Mouse (Mus musculus) ES-E14 (cell line): ENCODE measurements around the gene Suv39h2. TPM values are rescaled to one million over a fixed set of nuclear protein-coding genes. Genes with fewer than 3 reads are reported as not detected.

ENCODE experiments used
- DNase-seq: peaks from one replicate; pipeline ENCODE4 v3.0.0-alpha.2; 2013; ENCODE audit warnings: low read depth, low spot score
- H3K27ac ChIP-seq: 2 replicates; pipeline ENCODE4 v1.5.1; 2012; ENCODE audit warnings: low read depth, mild to moderate bottlenecking, low read length, moderate library complexity, mixed read lengths; ENCODE audit not compliant: poor library complexity, insufficient read depth, severe bottlenecking
- H3K36me3 ChIP-seq: 2 replicates; pipeline ENCODE4 v1.6.1; 2012; ENCODE audit warnings: mild to moderate bottlenecking, low read length, moderate library complexity, mixed read lengths; ENCODE audit not compliant: control insufficient read depth, poor library complexity, insufficient read depth, severe bottlenecking
- H3K4me1 ChIP-seq, 2 experiments: fragments of 150-350 bp in 1 of 2; sonication (generic) in 1 of 2; 2 replicates each; pipeline ENCODE4 v1.6.1; 2012; ENCODE audit warnings: low read length in 2 of 2, mild to moderate bottlenecking in 1 of 2, mixed read lengths in 1 of 2; ENCODE audit not compliant: control insufficient read depth in 2 of 2, insufficient read depth in 2 of 2, poor library complexity in 1 of 2
- H3K4me3 ChIP-seq, 2 experiments: fragments of 150-350 bp in 1 of 2; sonication (generic) in 1 of 2; 2 replicates each; pipeline ENCODE4 v1.5.1; 2012; ENCODE audit warnings: low read length in 2 of 2, low read depth in 1 of 2, mild to moderate bottlenecking in 1 of 2, mixed read lengths in 1 of 2; ENCODE audit not compliant: insufficient read depth in 1 of 2, poor library complexity in 1 of 2, severe bottlenecking in 1 of 2
- H3K9ac ChIP-seq: 2 replicates; pipeline ENCODE4 v1.6.1; 2012; ENCODE audit warnings: low read depth, mild to moderate bottlenecking, low read length, mixed read lengths; ENCODE audit not compliant: poor library complexity, insufficient read depth, severe bottlenecking
- H3K9me3 ChIP-seq: fragments of 150-350 bp; sonication (generic); 2 replicates; pipeline ENCODE4 v1.6.1; 2012; ENCODE audit warnings: low read depth, mild to moderate bottlenecking, low read length; ENCODE audit not compliant: control insufficient read depth, insufficient read depth
- CHD2 ChIP-seq: IDR thresholded peaks from 2 replicates; pipeline ENCODE4 v1.6.1; 2014; ENCODE audit warnings: mild to moderate bottlenecking, low read depth, low read length, inconsistent platforms
- HCFC1 ChIP-seq: IDR thresholded peaks from 2 replicates; pipeline ENCODE4 v1.6.1; 2012; ENCODE audit warnings: low read length, inconsistent platforms, borderline replicate concordance; ENCODE audit not compliant: insufficient read depth
- MAFK ChIP-seq: IDR thresholded peaks from 2 replicates; pipeline ENCODE4 v1.6.1; 2014; ENCODE audit warnings: mild to moderate bottlenecking, low read depth, low read length, inconsistent platforms; ENCODE audit not compliant: insufficient read depth
- ZC3H11A ChIP-seq: IDR thresholded peaks from 2 replicates; pipeline ENCODE4 v1.6.1; 2012; ENCODE audit warnings: low read depth, mild to moderate bottlenecking, inconsistent platforms, low read length, borderline replicate concordance
- ZNF384 ChIP-seq: IDR thresholded peaks from 2 replicates; pipeline ENCODE4 v1.6.1; 2012; ENCODE audit warnings: low read depth, low read length, inconsistent platforms
- in situ Hi-C, 2 experiments: fragments of 600-800 bp; cut with MboI; formaldehyde crosslinking; loops; one replicate each; pipeline ENCODE4 v1.15.1; 2025; ENCODE audit warnings: low sequenced_read_pairs in 2 of 2, inconsistent platforms in 1 of 2; ENCODE audit not compliant: unreplicated experiment in 2 of 2
- total RNA-seq: library from RNA; depleted of rRNA; stranded (reverse); fragments of 300-350 nt; gene quantifications from 2 replicates; pipeline ENCODE4 v1.2.3, GENCODE M21; 2012

The Suv39h2 gene
- total RNA-seq, 1 experiment, result 21.3 TPM

DNA sequence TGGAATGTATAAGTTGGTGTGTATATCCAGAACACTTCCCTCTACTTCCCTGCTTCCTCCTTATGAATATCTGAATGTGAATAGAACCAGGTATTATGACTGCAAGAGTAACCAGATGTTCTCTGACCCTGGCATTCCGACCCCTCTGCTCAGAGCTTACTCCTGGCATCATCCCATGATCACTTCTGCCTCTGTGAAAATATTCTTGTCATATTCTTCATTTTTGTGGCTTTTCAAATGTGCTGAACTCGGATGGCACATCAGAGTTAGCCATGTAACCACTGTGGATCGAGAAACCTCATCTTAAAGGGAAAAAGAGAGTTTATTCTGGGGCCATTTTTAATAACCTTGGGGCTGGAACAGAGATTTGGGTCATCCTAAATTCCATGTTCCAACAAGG is 52.3 kb downstream of the Suv39h2 start, which contains the start of gene Meig1:
Gene Meig1, minus strand, starts transcription at position 101 of the 400 bp plus-strand sequence.
- Histone ChIP-seq H3K4me1 (peaks cover 5 to 10% of the 10 kb centered on the region in 2 experiments), H3K4me3 (peak within 1 kb of the TSS in 1 of 2 experiments; percentile 62; a peak in 2 of 4 replicates), H3K36me3 (no peaks in the 10 kb centered on the region), H3K27ac (no peak within 1 kb of the TSS), H3K9ac (no peak within 1 kb of the TSS), H3K9me3 (no peaks in the 10 kb centered on the region)
- no peak for DNase-seq
- in situ Hi-C loops, result no loop called here
- TF ChIP-seq MAFK (no peak), CHD2 (no peak), ZNF384 (no peak), ZC3H11A (no peak), HCFC1 (no peak)

DNA sequence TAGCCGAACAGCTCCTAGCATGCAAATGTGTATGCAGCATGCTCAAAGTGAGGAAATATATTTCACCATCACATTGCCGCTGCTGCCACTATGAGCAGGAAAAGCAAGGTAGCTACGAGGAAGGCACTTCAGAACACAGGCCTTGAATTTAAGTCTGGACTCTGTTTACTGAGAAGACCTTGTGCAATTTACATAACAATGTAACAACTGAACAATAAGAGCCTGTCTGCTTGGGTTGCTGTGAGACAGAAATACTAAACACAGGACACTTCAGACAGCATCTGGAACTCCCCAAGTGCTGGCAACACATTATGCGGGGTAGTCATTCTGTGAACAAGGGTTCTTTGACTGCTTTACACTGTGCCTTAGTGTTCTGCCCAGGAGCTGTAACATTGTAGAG is 54.7 kb downstream of the Suv39h2 start:
- DNase-seq, result no peak
- peaks cover 5 to 10% of the 10 kb centered on the region in 2 experiments; a peak in 3 of 4 replicates for H3K4me1 ChIP-seq
- H3K27ac ChIP-seq, result no peak overlapping the region
- no peak overlapping the region for H3K9ac ChIP-seq
- H3K4me3 ChIP-seq, result no peak overlapping the region
- H3K36me3 ChIP-seq, result no peaks in the 10 kb centered on the region
- no peaks in the 10 kb centered on the region for H3K9me3 ChIP-seq
- in situ Hi-C loops, result no loop called here
- TF ChIP-seq CHD2, result no peak
- no peak for TF ChIP-seq HCFC1
- no peak for TF ChIP-seq ZNF384
- no peak for TF ChIP-seq ZC3H11A
- no peak for TF ChIP-seq MAFK

DNA sequence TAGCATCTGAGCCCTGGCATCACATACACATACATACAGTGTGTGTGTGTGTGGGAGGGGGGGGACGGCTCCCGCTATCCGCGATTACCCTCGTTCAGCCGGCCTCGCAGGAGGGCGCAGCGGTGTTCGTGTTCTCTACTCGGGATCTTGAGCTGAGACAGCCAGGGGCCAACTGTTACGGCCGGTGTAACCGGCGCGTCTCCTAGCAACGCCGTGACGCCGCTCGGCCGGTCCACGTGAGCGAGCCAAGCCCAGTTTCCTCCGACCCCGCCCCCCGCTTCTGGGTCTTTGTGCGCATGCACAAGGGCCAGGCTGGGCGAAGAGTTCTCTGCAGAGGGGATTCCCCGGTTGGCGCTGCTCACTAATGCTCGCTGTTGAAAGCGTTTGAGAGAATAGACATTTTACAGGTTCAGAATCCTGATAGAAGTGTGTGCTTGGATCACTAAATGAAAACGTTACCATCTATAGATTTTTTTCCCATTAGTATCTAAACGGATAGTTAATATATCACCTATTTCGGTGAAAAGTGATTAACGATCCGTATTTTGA is 55.9 kb downstream of the Suv39h2 start:
- Histone ChIP-seq H3K9ac (peak overlapping the region; percentile 9; the same call in 1 of the 2 replicates), H3K36me3 (no peaks in the 10 kb centered on the region), H3K4me3 (peak overlapping the region; percentile 52 to 62), H3K4me1 (peaks cover 5 to 7% of the 10 kb centered on the region in 2 experiments; a peak in 3 of 4 replicates), H3K9me3 (no peaks in the 10 kb centered on the region), H3K27ac (no peak overlapping the region)
- TF ChIP-seq ZNF384 (no peak), HCFC1 (no peak), ZC3H11A (no peak), MAFK (no peak)
- in situ Hi-C loops, result no loop called here
- peak; percentile 89 for DNase-seq

DNA sequence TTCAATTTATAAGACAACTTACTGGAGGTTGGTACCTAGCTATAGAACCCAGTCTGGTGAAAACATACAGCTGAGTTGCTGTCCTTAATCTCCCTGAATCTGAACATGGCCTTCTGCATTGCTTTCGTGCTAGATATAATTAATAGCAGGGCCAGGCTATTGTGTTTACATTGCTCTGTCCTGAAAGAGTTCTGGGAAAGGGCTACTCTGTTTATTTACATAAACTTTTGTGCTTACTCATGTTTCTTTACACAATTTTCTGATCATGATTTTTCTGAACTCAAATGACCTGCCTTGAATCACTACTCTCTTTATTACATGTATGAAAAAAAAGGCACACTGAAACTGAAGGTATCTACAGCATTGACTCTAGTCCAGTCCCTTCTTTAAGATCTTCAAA is 59.2 kb downstream of the Suv39h2 start:
- no peak overlapping the region for H3K9ac ChIP-seq
- no peaks in the 10 kb centered on the region for H3K36me3 ChIP-seq
- H3K9me3 ChIP-seq, result no peaks in the 10 kb centered on the region
- no peak overlapping the region for H3K4me3 ChIP-seq
- TF ChIP-seq MAFK (no peak), ZNF384 (no peak), CHD2 (no peak), ZC3H11A (no peak), HCFC1 (no peak)
- peaks cover 3 to 5% of the 10 kb centered on the region in 2 experiments; a peak in 2 of 4 replicates for H3K4me1 ChIP-seq
- no peak for DNase-seq
- H3K27ac ChIP-seq, result no peak overlapping the region
- in situ Hi-C loops, result no loop called here

DNA sequence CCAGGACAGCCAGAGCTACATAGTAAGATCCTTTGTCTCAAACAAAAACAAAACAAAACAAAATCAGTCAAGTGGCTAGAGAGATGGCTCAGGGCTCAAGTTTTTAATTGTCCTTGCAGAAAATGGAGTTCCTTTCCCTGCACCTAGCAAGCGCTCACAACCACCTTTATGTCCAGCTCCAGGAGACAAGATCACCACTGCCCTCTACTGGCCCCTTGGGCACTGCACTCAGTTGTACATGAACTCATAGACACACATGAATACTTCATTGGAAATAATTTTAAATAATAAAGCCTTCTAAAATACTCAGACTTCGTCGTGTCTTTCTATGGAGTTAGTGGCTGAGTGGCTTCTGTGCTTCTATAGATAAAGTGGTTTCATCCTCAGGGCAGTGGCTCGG is 60.6 kb downstream of the Suv39h2 start:
- H3K9me3 ChIP-seq, result no peaks in the 10 kb centered on the region
- H3K36me3 ChIP-seq, result no peaks in the 10 kb centered on the region
- H3K9ac ChIP-seq, result no peak overlapping the region
- peaks cover 0 to 3% of the 10 kb centered on the region in 2 experiments; a peak in 1 of 4 replicates for H3K4me1 ChIP-seq
- no peak overlapping the region for H3K27ac ChIP-seq
- no peak overlapping the region for H3K4me3 ChIP-seq
- DNase-seq, result peak; percentile 59
- TF ChIP-seq ZC3H11A (peak; percentile 56; the same call in 1 of the 2 replicates), CHD2 (no peak), MAFK (no peak), HCFC1 (no peak)
- in situ Hi-C loops, result no loop called here
